Mouse (Mus musculus) testis, adult 2 months (tissue): ENCODE data around the gene Pard3. TPM values are rescaled to one million over a fixed set of nuclear protein-coding genes. Genes with fewer than 3 reads are reported as not detected.

Source experiments
- H3K27ac ChIP-seq: fragments of 200-500 bp; 2 replicates; pipeline ENCODE4 v1.5.1; 2012; ENCODE audit warnings: low read depth, low read length; ENCODE audit not compliant: control insufficient read depth, insufficient read depth
- H3K27me3 ChIP-seq: fragments of 200-500 bp; 2 replicates; pipeline ENCODE4 v1.6.1; 2012; ENCODE audit warnings: mild to moderate bottlenecking, low read length, moderate library complexity; ENCODE audit not compliant: control insufficient read depth, insufficient read depth
- H3K36me3 ChIP-seq: fragments of 200-500 bp; 2 replicates; pipeline ENCODE4 v1.6.1; 2012; ENCODE audit warnings: mild to moderate bottlenecking, low read length; ENCODE audit not compliant: control insufficient read depth, insufficient read depth
- H3K4me1 ChIP-seq: fragments of 200-500 bp; 2 replicates; pipeline ENCODE4 v1.6.1; 2012; ENCODE audit warnings: low read length; ENCODE audit not compliant: control insufficient read depth, insufficient read depth
- H3K4me3 ChIP-seq: fragments of 200-500 bp; 2 replicates; pipeline ENCODE4 v1.5.1; 2012; ENCODE audit warnings: low read depth, mild to moderate bottlenecking, low read length, moderate library complexity, mixed read lengths; ENCODE audit not compliant: control insufficient read depth
- CTCF ChIP-seq: fragments of 200-500 bp; IDR thresholded peaks from 2 replicates; pipeline ENCODE4 v1.5.1; 2012; ENCODE audit warnings: low read depth, mild to moderate bottlenecking, inconsistent platforms, low read length, moderate library complexity; ENCODE audit not compliant: control insufficient read depth, insufficient read depth, insufficient replicate concordance
- POLR2A ChIP-seq: fragments of 200-500 bp; IDR thresholded peaks from 2 replicates; pipeline ENCODE4 v1.6.1; 2012; ENCODE audit warnings: low read depth, mild to moderate bottlenecking, inconsistent platforms, low read length, moderate library complexity; ENCODE audit not compliant: control insufficient read depth
- polyA plus RNA-seq: library from polyadenylated mRNA; depleted of rRNA; stranded (reverse); fragments of >200 nt; gene quantifications from 2 replicates; pipeline ENCODE4 v1.2.3, GENCODE M21; 2012

Pard3 gene
- polyA plus RNA-seq, 1 experiment = 4.1 TPM

DNA sequence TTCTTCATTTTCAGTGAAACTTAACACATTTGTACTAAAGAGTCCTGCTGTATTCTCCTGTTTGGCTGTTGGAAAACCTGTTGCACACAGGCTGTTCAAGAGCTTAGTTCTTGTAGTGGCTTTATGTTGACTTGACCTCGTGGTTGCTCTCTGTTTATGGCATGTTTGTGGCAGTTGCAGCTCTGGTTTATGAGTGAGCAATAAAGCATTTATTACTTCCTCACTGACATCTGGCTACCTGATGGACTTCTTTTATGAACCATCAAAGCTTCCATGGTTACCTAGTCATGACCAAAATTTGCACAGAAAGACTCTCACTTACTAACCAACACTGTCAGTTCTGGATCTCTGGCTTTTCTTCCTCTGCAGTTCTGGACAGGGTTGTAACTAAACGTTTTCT, 314.1 kb downstream of the Pard3 start:
- no peak overlapping the region for H3K4me3 ChIP-seq
- TF ChIP-seq POLR2A (no peak), CTCF (no peak)
- H3K4me1 ChIP-seq = no peaks in the 10 kb centered on the region
- H3K36me3 ChIP-seq = no peaks in the 10 kb centered on the region
- H3K27me3 ChIP-seq = no peaks in the 10 kb centered on the region
- H3K27ac ChIP-seq = no peak overlapping the region

DNA sequence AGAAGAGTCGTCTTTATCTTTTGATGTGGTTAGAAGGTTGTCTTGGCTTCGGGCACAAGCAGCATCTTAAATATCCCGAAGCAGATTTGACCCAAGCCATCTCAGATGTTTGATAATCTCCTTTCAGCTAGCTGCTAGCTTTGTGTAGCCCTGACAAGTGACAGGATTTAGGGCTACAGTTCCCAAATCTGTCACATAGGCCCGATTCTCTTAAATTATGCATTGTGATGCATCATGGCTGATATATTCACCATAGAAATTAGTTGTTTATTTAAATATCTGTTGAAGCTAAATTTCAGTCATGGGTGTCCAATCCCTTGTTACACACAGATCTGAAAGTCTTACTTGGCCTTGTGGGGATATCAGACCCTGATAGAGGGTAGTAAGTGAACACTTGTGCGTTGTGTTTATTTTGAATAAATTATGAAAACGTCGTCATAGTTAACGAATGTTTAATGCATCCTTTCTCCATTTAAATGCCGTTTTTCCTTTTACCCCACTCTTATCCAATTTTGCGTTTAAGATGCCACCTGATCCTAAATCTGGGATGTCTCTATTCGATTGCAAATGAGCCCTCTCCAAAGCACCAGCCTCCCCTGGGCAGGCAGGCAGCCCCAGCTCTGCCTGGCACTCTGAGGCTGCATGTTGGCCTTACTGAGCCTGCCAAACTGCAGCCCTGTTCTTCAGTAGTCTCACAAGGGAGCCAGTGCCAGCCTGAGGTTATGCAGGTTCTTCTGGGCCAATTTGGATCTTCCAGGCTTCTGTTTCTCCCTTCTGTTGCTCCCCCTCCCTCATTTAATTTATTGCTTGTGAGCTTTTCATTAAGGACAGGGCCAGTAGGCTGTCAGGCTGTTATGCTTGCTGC, 315.5 kb downstream of the Pard3 start:
- TF ChIP-seq POLR2A = no peak
- TF ChIP-seq CTCF = no peak
- H3K4me1 ChIP-seq = no peaks in the 10 kb centered on the region
- no peaks in the 10 kb centered on the region for H3K27me3 ChIP-seq
- no peaks in the 10 kb centered on the region for H3K36me3 ChIP-seq
- no peak overlapping the region for H3K27ac ChIP-seq
- H3K4me3 ChIP-seq = no peak overlapping the region

DNA sequence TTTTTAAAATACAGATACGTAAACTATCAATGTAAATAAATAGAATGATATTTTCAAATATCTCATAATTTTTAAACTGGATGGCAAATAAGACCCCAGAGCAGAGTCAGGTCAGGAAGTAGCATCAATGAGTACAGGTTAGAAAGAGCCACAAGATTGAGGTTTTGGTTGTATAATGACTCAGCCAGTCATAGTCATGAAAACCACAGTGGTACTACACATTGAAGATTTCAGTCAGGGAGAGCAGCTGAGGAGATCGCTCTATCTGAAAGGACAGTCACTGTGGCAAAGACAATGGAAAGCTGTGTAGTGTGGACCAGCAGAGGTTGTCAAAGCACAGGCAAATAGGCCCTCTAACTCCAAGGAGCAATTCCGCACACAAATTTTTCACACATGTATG, 317.6 kb downstream of the Pard3 start:
- TF ChIP-seq CTCF (no peak), POLR2A (no peak)
- Histone ChIP-seq H3K27ac (no peak overlapping the region), H3K36me3 (no peaks in the 10 kb centered on the region), H3K27me3 (no peaks in the 10 kb centered on the region), H3K4me3 (no peak overlapping the region), H3K4me1 (no peaks in the 10 kb centered on the region)

DNA sequence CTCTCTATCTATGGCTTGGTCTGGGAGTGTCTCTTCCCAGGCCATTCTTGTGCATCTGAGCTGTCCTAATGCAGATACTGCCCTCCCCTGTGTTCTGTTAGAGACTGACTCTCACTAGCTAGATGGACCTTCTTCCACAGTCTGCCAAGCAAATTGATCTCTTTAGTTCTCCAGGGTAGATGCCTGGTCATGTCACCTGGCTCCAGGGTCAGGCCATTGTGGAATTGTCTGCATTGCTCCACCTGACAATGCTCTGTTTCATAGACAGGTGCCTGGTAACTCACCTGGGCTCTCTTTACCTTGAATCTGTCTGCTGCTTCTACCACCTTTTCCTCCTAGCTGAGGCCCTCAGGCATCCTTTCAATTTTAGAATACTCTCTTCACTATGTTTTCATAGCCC, 329.0 kb downstream of the Pard3 start:
- Histone ChIP-seq H3K27ac (no peak overlapping the region), H3K4me3 (no peak overlapping the region), H3K27me3 (no peaks in the 10 kb centered on the region), H3K4me1 (no peaks in the 10 kb centered on the region), H3K36me3 (no peaks in the 10 kb centered on the region)
- no peak for TF ChIP-seq CTCF
- TF ChIP-seq POLR2A = no peak

DNA sequence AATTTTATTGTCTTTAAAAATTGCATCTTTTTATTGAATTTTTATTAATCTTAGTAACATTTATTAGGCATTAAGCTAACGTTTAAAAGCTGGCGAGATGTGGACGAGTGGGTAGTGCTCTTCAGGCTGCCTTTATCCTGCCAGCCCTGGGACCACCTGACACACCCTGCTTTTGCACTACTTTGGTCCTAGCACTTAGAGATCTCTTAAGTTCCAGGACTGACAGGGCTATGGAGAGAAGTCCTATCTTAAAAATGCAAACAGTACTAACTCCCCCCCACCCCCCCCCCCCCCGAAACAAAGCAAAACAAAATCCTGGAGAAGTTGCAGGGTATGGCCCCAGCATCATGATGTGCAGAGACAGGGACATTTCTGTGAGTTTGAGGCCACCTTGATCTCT, 331.8 kb downstream of the Pard3 start:
- no peaks in the 10 kb centered on the region for H3K4me1 ChIP-seq
- H3K27ac ChIP-seq = no peak overlapping the region
- no peak overlapping the region for H3K4me3 ChIP-seq
- no peaks in the 10 kb centered on the region for H3K36me3 ChIP-seq
- H3K27me3 ChIP-seq = no peaks in the 10 kb centered on the region
- TF ChIP-seq POLR2A = no peak
- TF ChIP-seq CTCF = no peak

DNA sequence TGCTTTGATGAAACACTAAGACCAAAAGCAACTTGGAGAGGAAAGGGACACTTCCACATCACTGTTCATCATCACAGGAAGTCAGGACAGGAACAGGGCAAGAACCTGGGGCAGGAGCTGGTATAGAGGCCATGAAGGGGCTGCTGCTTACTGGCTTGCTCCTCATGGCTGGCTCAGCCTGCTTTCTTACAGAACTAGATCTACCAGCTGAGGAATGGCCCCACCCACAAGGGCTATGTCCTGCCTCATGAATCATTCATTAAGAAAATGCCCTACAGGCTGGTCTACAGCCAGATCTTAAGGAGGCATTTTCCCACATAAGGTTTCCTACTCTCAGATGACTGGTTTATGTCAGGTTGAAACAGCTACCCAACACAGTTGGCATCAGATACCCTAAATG, 342.1 kb downstream of the Pard3 start:
- H3K36me3 ChIP-seq = no peaks in the 10 kb centered on the region
- H3K4me3 ChIP-seq = no peak overlapping the region
- H3K27ac ChIP-seq = no peak overlapping the region
- TF ChIP-seq CTCF = no peak
- TF ChIP-seq POLR2A = no peak
- H3K4me1 ChIP-seq = no peaks in the 10 kb centered on the region
- H3K27me3 ChIP-seq = no peaks in the 10 kb centered on the region

DNA sequence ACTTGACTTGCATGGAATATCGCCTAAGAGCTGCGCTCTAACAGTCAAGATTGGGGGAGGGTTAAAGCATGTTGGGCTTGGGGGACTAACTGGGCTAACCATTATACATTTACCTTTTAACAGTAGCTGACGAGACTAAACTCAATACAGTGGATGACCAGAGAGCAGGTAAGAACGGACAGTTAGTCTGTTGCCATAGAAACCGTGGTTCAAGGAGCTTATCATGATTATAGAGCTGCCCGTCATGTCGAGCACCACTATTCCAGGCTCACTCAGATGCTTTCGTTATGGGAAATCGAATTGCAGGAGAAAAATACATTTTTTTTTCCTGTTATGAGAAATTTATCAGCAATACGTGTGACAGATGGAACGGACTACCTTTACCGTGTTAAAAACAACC, 346.9 kb downstream of the Pard3 start:
- Histone ChIP-seq H3K27me3 (no peaks in the 10 kb centered on the region), H3K36me3 (no peaks in the 10 kb centered on the region), H3K27ac (no peak overlapping the region), H3K4me3 (no peak overlapping the region), H3K4me1 (no peaks in the 10 kb centered on the region)
- TF ChIP-seq CTCF = no peak
- no peak for TF ChIP-seq POLR2A
